Mouse (Mus musculus) heart, postnatal 25 days (tissue): ENCODE measurements around the gene Wdr46. TPM values are rescaled to one million over a fixed set of nuclear protein-coding genes. Genes with fewer than 3 reads are reported as not detected.
A peak's percentile ranks its signal among the peaks of the same experiment; 100 is the strongest.
"Not testable (repeated sequence)": the region's sequence is repeated elsewhere in the genome, so short reads cannot be mapped to it uniquely, and the experiment has no call there.

Experiments
- DNase-seq: peaks from one replicate; pipeline ENCODE4 v3.0.0; 2022; ENCODE audit warnings: low spot score
- intact Hi-C: fragments of 180-260 bp; cut with DNase I; formaldehyde crosslinking; loops from one replicate; pipeline ENCODE4 v1.15.1; 2025
- total RNA-seq, 2 experiments: library from RNA; stranded (reverse); gene quantifications; 2 replicates each; pipeline ENCODE4 v1.2.3; 2021

Gene Wdr46
- 10 to 100 TPM in 1 of 2 experiments, 1 to 10 TPM in 1; 9.3 to 10.2 TPM for total RNA-seq

DNA sequence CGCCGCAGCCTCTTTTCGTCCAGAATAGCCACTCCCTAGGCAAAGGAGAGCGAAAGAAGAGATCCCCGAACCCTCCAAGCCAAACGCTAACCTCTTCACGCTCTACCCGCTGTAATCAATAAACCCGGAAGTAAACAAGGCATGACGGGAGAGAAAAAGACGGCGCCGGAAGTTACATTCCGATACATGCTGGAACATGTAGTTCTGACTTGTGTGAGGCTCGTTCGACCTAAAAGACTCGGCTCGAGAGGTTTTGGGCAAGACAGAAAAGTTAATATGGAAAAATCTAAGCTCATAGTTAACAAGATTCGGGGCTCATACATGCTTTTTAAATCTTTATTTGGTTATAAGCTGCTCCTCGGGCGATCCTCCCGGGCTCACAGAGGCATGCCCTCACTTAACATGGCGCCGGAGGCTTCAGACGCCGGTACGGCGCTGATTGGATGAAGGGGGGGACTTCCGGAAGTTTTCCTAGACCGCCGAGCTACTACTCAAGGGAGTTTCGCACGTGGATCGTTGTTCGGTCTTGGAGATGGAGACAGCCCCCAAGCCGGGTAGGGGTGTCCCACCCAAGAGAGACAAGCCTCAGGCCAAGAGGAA, at the start of gene Wdr46, which contains the start of gene Pfdn6:
Gene Wdr46, plus strand, starts transcription at position 455 of the 600 bp plus-strand sequence.
Gene Pfdn6, minus strand, starts transcription at position 138 of the 600 bp plus-strand sequence.
- DNase-seq, result peak; percentile 71
- intact Hi-C loops, result loop anchor here (1.0 kb wide), 1 partner anchor 15 kb away; the partner anchor contains the start of gene Vps52

GRCm38 (mm10) chr17:33891357-33891756, 49.1 kb upstream of the Wdr46 start:
- no peak for DNase-seq
- intact Hi-C loops, result no loop called here

- intact Hi-C loops, DNase-seq: not testable (repeated sequence)
These were observed 48.6 kb upstream of the Wdr46 start for GRCm38 (mm10) chr17:33891892-33892291.

GRCm38 (mm10) chr17:33892429-33892828, 48.0 kb upstream of the Wdr46 start:
- intact Hi-C loops, result no loop called here
- no peak for DNase-seq

DNA sequence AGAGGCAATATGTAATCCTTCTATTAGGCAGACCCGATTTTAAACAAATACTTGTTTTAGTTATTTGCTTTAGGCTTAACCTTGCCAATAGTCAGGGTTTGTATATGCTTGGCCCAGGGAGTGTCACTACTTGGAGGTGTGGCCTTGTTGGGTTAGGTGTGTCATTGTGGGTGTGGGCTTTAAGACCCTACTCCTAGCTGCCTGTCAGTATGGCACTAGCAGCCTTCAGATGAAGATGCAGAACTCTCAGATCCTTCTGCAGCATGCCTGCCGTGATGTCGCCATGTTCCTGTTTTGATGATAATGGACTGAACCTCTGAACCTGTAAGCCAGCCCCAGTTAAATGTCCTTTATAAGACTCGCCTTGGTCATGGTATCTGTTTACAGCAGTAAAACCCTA, 47.4 kb upstream of the Wdr46 start:
- intact Hi-C loops, DNase-seq: not testable (repeated sequence)

- intact Hi-C loops, result loop anchor here (2.0 kb wide), 1 partner anchor 24 kb away; no protein-coding TSS in a partner anchor
These were observed 43.2 kb upstream of the Wdr46 start for GRCm38 (mm10) chr17:33897114-33897794.

DNA sequence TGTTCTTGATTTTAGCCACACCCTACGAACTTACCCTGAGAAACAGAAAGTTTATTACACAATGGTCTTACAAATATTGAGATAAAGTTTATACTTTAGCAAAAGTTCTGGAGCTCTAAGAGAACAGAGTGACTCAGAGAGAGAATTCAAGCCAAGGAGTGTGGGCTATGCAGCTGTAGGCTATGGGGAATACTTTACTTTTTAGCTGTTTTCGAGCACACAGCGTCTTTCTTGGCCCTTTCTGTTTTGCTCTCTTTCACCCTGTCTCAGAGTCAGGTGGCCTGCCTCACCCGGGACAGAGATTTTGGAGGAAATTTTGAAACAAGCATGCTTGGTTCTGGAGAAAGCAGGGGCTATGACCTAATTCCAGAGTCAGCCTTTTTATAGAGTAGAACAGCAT, 42.3 kb upstream of the Wdr46 start:
- intact Hi-C loops, DNase-seq: not testable (repeated sequence)

More at GRCm38 (mm10) chr17:33897114-33897794, 43.2 kb upstream of the Wdr46 start:
- no peak for DNase-seq

GRCm38 (mm10) chr17:33899642-33900041, 40.8 kb upstream of the Wdr46 start:
- intact Hi-C loops, result no loop called here
- DNase-seq, result no peak

- no peak for DNase-seq
- intact Hi-C loops, result no loop called here
These were observed 40.0 kb upstream of the Wdr46 start for GRCm38 (mm10) chr17:33900281-33900988.

GRCm38 (mm10) chr17:33900989-33901314, 39.5 kb upstream of the Wdr46 start:
- DNase-seq, result no peak
- intact Hi-C loops, result no loop called here

DNA sequence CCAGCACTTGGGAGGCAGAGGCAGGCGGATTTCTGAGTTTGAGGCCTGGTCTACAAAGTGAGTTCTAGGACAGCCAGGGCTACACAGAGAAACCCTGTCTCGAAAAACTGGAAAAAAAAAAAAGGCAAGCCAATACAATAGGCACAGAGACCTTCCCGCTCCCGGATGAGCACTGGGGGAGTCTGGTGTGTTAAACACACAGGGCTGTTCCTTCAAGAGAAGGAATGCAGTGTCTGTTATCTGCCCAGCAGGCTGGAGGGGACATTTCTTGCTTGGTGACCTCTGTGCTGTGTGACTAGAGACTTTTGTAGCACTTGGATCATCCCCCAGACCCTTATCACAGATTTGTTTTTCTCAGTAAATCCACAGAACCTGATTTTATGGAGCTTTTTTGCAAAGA, 38.8 kb upstream of the Wdr46 start:
- no peak for DNase-seq

DNA sequence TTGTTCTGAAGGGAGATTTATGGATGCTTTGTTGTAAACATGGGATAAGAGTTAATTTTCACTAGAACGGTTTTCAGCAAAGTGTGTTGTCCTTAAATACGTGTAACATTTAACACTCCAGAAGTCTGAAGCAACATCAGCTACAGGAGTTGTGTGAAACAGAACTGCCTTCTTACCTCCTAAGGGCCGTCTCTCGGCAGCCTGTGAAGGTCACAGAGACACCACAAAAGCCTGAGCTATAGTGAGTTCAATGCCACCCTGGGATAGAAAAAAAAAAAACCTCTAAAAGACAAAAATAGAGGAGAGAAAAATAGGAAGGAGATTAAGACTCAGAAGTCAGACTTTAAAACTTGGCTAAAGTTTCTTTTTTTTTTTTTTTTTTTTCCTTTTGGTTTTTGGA, 38.4 kb upstream of the Wdr46 start:
- no peak for DNase-seq
- intact Hi-C loops, result no loop called here

More for the DNA sequence above, 38.8 kb upstream of the Wdr46 start:
- intact Hi-C loops, result no loop called here

- intact Hi-C loops, result no loop called here
- DNase-seq, result no peak
These were observed 38.0 kb upstream of the Wdr46 start for GRCm38 (mm10) chr17:33902491-33902890.

DNA sequence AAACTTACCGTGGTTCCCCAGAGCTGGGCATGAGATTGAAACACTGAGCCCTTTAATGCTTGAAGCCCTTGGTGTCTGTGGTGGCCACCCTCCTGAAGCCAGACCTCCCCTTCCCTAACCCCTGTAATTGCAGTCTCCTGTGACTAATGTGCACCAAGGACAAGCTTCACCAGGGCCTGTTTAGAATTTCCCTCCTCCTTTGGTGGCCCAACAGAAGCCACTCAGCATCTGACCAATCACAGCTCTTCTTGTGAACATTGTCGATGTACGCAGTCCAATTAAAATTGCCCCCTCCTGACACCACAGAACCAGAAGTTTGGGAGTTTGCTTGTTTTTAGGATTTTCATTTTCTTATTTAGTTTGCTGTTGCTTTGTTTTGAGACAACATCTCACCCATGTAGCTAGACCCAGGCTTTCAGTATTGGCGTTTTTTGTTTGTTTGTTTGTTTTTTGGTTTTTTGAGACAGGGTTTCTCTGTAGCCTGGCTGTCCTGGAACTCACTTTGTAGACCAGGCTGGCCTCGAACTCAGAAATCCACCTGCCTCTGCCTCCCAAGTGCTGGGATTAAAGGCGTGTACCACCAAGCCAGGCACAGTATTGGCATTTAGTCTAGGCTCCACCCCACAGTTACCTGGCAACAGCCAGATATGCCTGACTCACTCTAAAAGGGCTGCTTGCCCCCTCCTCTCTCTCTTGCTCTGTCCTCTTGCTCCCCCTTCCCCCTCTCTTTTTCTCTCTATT, 36.4 kb upstream of the Wdr46 start:
- DNase-seq, intact Hi-C loops: not testable (repeated sequence)

DNA sequence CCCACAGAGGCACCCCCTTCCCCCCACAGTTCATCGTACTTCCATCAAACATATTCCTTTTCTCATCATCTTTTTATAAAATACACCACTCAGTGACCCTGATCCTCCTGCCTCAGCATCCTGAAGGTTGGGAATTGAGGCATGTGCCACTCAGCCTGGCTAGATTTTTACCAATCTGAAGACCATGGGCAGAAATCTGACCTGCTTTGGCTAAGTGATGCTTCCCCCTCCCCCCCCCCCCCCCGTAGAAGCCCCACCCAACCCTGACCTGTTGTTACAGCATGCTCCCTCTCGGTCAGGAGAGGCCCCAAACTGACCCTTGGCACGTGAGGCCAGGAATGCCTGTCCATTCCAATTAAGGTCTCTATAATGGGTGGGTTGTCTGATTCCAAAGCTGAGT, 35.6 kb upstream of the Wdr46 start, which contains the start of gene Platr17:
Gene Platr17, plus strand, starts transcription at position 301 of the 400 bp plus-strand sequence.
- DNase-seq, intact Hi-C loops: not testable (repeated sequence)

DNA sequence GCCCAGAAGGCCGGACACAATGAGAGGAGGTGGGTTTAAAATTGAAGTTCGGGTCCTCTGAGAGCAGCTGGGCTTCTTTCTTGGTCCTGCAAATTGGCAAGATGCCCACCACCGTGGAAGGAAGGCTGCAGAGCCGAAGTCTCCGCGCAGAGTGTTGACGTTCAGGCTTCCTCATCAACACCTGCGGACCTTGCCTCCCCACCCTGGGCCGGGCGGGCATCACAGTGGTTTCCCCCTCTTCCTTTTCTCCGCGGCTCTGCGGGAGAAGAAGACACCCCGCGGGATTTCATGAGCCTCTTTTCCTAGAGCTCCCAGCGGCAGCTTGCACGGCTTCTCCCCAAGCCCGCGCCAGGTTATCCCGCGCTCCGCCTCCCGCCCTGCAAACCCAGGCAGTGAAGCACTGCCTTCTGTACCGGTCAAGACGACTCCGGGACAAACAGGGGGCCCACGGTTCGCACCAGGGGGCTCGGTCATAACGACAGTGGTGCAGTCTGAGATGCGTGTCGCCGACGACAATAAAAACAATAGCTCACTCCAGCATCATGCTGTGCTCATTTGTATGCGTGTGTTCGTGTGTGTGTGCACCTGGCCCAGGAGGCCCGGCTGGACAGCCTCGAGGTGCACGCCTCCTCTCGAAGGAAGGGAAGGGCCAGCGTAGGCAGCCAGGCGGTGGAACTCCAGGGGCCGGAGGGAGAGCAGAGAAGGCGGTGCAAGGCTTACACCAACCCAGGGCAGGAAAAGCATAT, 32.0 kb upstream of the Wdr46 start:
- intact Hi-C loops, result no loop called here
- DNase-seq, result no peak

DNA sequence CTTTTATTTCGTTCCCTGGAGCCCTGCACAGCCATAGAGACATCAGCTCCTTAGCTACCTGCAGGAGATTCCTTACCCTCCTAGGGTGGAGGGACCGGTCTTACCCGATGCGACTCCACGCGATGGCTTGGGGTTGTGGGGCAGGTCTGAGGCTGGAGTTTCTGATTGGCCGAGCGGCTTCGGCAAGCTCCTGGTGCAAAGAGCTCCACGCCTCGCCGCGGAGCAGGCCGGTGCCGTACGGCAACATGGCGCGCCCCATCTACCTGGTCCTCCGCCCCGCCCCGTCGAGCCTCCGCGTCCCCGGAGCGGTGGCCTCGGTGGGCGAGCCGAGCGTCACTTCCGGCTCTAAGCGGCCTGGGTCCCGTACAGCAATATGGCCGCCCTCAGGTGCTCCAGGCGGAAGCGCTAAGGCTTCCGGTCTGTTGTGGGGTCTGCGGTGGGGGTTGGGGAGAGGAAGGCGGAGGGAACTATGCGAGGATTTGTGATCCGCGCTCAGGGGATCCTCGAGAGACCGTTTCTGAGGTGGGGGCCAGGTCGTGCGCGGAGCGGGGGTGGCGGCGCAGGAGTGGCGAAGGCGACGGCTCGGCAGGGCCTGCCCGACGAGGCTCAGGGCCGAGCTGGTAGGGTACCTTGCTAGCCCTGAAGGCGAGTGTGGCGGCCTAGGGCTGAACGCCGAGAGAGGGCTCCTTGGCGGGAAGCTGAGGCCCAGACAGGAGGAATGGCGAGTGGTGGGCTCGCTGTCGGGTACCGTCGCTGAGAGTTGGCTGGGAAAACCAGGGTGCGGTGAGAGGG, 31.2 kb upstream of the Wdr46 start, which contains the start of gene Daxx:
Gene Daxx, plus strand, starts transcription at position 338 of the 792 bp plus-strand sequence.
- DNase-seq, result peak; percentile 98
- intact Hi-C loops, result no loop called here

DNA sequence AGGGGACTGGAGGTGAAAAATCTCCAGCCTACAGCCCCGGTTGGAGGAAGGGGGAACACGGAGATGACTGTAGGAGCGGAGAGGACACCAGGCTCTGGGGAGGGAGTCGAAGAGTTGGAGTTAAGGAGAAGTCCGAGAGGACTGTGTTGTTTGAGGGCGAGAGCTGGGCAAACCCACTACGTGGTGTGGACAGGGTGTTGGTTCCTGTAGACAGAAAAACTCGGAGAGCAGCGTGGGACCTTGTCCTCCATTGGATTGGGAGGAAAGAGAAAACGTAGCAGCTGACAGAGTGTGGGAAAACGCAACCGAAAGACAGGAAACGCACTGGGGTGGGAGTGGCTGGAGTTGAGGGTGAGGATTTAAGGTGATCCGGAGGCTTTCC, 30.6 kb upstream of the Wdr46 start:
- intact Hi-C loops, result no loop called here
- DNase-seq, result peak; percentile 35
